Mouse (Mus musculus) bone marrow macrophage, adult 2 months (primary cell): ENCODE data around the gene Gm9945.

ENCODE experiments used
- CTCF ChIP-seq: IDR thresholded peaks from 2 replicates; pipeline ENCODE4 v1.5.1; 2012; ENCODE audit warnings: low read depth, mild to moderate bottlenecking, low read length, moderate library complexity
- POLR2A ChIP-seq: IDR thresholded peaks from 2 replicates; pipeline ENCODE4 v1.6.1; 2012; ENCODE audit warnings: mild to moderate bottlenecking, low read depth, low read length, borderline replicate concordance

- TF ChIP-seq POLR2A (no peak), CTCF (no peak)
These were observed 42.4 kb downstream of the Gm9945 start for GRCm38 (mm10) chr11:53522362-53522761.
